In genomic region chr14:16196518-16196917, GRCm38 (mm10) we compare ENCODE assay signal across 10 mouse cellular contexts. TPM values are rescaled to one million over a fixed set of nuclear protein-coding genes. Genes with fewer than 3 reads are reported as not detected.
A peak's percentile ranks its signal among the peaks of the same experiment; 100 is the strongest.
DNase-seq lines count a peak whose midpoint lies in the region; ATAC-seq and TF ChIP-seq lines count a peak whose summit lies in the region.
"Had no signal": no experiment of that assay in that cellular context is flagged by ENCODE, and none has a peak within 500 bp of the region (broad histone marks: within the 10 kb centered on the region; RNA-seq: fewer than 3 reads in every experiment).

No protein-coding gene starts in this region.

- 48% methylated on average over 4 of the region's 4 CpGs for WGBS in hindbrain, postnatal 0 days
- 62% methylated on average over 4 of the region's 4 CpGs for WGBS in hindbrain, embryonic 16.5 days
- WGBS in heart, embryonic 12.5 days, result 58% methylated on average over 4 of the region's 4 CpGs
- WGBS in forebrain, embryonic 12.5 days, result 65% methylated on average over 4 of the region's 4 CpGs

- peak; percentile 79 for DNase-seq in hindbrain, postnatal 0 days (ENCODE audit: low spot score)
- peak; percentile 30 for DNase-seq in right cerebral cortex, postnatal 4 days
- DNase-seq in right cerebral cortex, adult 18-20 months, result no peak
- DNase-seq in c-Kit-positive CD71-negative TER-119-negative erythroid progenitor cells, embryonic 14.5 days (ENCODE audit: low read depth), result peak; percentile 5
- DNase-seq in thymus, postnatal 14 days, result peak; percentile 70

- no peaks in the 10 kb centered on the region for H3K27me3 ChIP-seq in hindbrain, postnatal 0 days (ENCODE audit: insufficient read depth, low read length)
- no peaks in the 10 kb centered on the region for H3K27me3 ChIP-seq in hindbrain, embryonic 16.5 days (replicated peaks; ENCODE audit: control insufficient read depth, insufficient read depth, low read length)
- H3K27me3 ChIP-seq in heart, embryonic 12.5 days (replicated peaks), result no peaks in the 10 kb centered on the region
- 0 out of 2 replicates have a peak, but pooled peaks cover 3% of the 10 kb centered on the region for H3K27me3 ChIP-seq in forebrain, embryonic 12.5 days
- H3K27me3 ChIP-seq: heart, embryonic 13.5 days; limb, embryonic 12.5 days had no signal

- H3K27ac ChIP-seq in hindbrain, postnatal 0 days, result no peak overlapping the region
- no peak overlapping the region for H3K27ac ChIP-seq in hindbrain, embryonic 16.5 days (ENCODE audit: low read depth, low read length)
- no peak overlapping the region for H3K27ac ChIP-seq in heart, embryonic 12.5 days (ENCODE audit: poor library complexity, severe bottlenecking)
- no peak overlapping the region for H3K27ac ChIP-seq in forebrain, embryonic 12.5 days
- H3K27ac ChIP-seq: heart, embryonic 13.5 days; limb, embryonic 12.5 days had no signal

- no peak overlapping the region for H3K4me2 ChIP-seq in hindbrain, postnatal 0 days (ENCODE audit: low read depth, low read length)
- no peak overlapping the region for H3K4me2 ChIP-seq in hindbrain, embryonic 16.5 days (ENCODE audit: low read length)
- H3K4me2 ChIP-seq in heart, embryonic 12.5 days, result no peak overlapping the region
- H3K4me2 ChIP-seq in forebrain, embryonic 12.5 days, result no peak overlapping the region
- H3K4me2 ChIP-seq: heart, embryonic 13.5 days; limb, embryonic 12.5 days had no signal

- no peak overlapping the region for H3K9ac ChIP-seq in hindbrain, postnatal 0 days (replicated peaks; ENCODE audit: low read length)
- no peak overlapping the region for H3K9ac ChIP-seq in hindbrain, embryonic 16.5 days (ENCODE audit: low read depth, low read length)
- no peak overlapping the region for H3K9ac ChIP-seq in heart, embryonic 12.5 days
- no peak overlapping the region for H3K9ac ChIP-seq in forebrain, embryonic 12.5 days
- H3K9ac ChIP-seq: heart, embryonic 13.5 days; limb, embryonic 12.5 days had no signal

- H3K4me3 ChIP-seq in hindbrain, postnatal 0 days (ENCODE audit: low read length), result no peak overlapping the region
- H3K4me3 ChIP-seq in hindbrain, embryonic 16.5 days (ENCODE audit: low read length), result no peak overlapping the region
- no peak overlapping the region for H3K4me3 ChIP-seq in heart, embryonic 12.5 days
- H3K4me3 ChIP-seq in forebrain, embryonic 12.5 days (replicated peaks), result no peak overlapping the region
- H3K4me3 ChIP-seq: heart, embryonic 13.5 days; limb, embryonic 12.5 days had no signal

- 0 out of 2 replicates have a peak, but pooled peaks cover 9% of the 10 kb centered on the region for H3K4me1 ChIP-seq in hindbrain, postnatal 0 days (ENCODE audit: insufficient read depth, low read length)
- peaks cover 12% of the 10 kb centered on the region for H3K4me1 ChIP-seq in hindbrain, embryonic 16.5 days (ENCODE audit: control insufficient read depth, insufficient read depth, low read depth, low read length)
- H3K4me1 ChIP-seq in heart, embryonic 12.5 days (replicated peaks), result peaks cover 12% of the 10 kb centered on the region
- peaks cover 12% of the 10 kb centered on the region for H3K4me1 ChIP-seq in forebrain, embryonic 12.5 days

- H3K9me3 ChIP-seq in hindbrain, postnatal 0 days (ENCODE audit: low read length), result no peaks in the 10 kb centered on the region
- no peaks in the 10 kb centered on the region for H3K9me3 ChIP-seq in hindbrain, embryonic 16.5 days (ENCODE audit: control insufficient read depth, low read length)
- no peaks in the 10 kb centered on the region for H3K9me3 ChIP-seq in heart, embryonic 12.5 days (replicated peaks)
- no peaks in the 10 kb centered on the region for H3K9me3 ChIP-seq in forebrain, embryonic 12.5 days
- H3K9me3 ChIP-seq: heart, embryonic 13.5 days had no signal

- H3K36me3 ChIP-seq in hindbrain, postnatal 0 days (ENCODE audit: insufficient read depth, low read length), result no peaks in the 10 kb centered on the region
- no peaks in the 10 kb centered on the region for H3K36me3 ChIP-seq in hindbrain, embryonic 16.5 days (ENCODE audit: control insufficient read depth, insufficient read depth, low read length)
- H3K36me3 ChIP-seq in heart, embryonic 12.5 days, result no peaks in the 10 kb centered on the region
- H3K36me3 ChIP-seq in forebrain, embryonic 12.5 days (replicated peaks), result no peaks in the 10 kb centered on the region
- H3K36me3 ChIP-seq: heart, embryonic 13.5 days; limb, embryonic 12.5 days had no signal

- peak; percentile 66 for TF ChIP-seq CTCF in hindbrain, postnatal 0 days (IDR thresholded peaks at IDR 0.05; ENCODE audit: low read depth)

- no peak for ATAC-seq in hindbrain, postnatal 0 days
- no peak for ATAC-seq in hindbrain, embryonic 16.5 days
- ATAC-seq in heart, embryonic 12.5 days (ENCODE audit: insufficient number of reproducible peaks, low FRiP score), result no peak
- ATAC-seq in forebrain, embryonic 12.5 days (ENCODE audit: low FRiP score), result no peak

RNA-seq across cellular contexts. Expression of gene Ngly1, which starts 52.6 kb away (rescaled TPM):
- 15.3 and 24.0 TPM in 2 replicates for total RNA-seq in hindbrain, postnatal 0 days (2014; rRNA removed)
- 27.6 and 30.4 TPM in 2 replicates for polyA plus RNA-seq in hindbrain, postnatal 0 days (2015; fragmentation: Nextera tagmentation; extraction: Ambion mirVana)
- polyA plus RNA-seq in hindbrain, embryonic 16.5 days (2015; fragmentation: Nextera tagmentation; extraction: Ambion mirVana), result 27.4 and 30.1 TPM in 2 replicates
- 23.8 and 25.0 TPM in 2 replicates for polyA plus RNA-seq in heart, embryonic 12.5 days (2016; fragmentation: Nextera tagmentation; extraction: Ambion mirVana)
- polyA plus RNA-seq in forebrain, embryonic 12.5 days (2016; fragmentation: Nextera tagmentation; extraction: Ambion mirVana), result 26.9 and 29.2 TPM in 2 replicates

RNA-seq across cellular contexts. Expression of gene Oxsm, which starts 53.1 kb away (rescaled TPM):
- 4.0 and 4.6 TPM in 2 replicates for total RNA-seq in hindbrain, postnatal 0 days (2014; rRNA removed)
- 1.4 and 1.7 TPM in 2 replicates for polyA plus RNA-seq in hindbrain, postnatal 0 days (2015; fragmentation: Nextera tagmentation; extraction: Ambion mirVana)
- polyA plus RNA-seq in hindbrain, embryonic 16.5 days (2015; fragmentation: Nextera tagmentation; extraction: Ambion mirVana), result 1.8 and 2.9 TPM in 2 replicates
- 2.3 and 2.8 TPM in 2 replicates for polyA plus RNA-seq in heart, embryonic 12.5 days (2016; fragmentation: Nextera tagmentation; extraction: Ambion mirVana)
- 1.7 and 2.3 TPM in 2 replicates for polyA plus RNA-seq in forebrain, embryonic 12.5 days (2016; fragmentation: Nextera tagmentation; extraction: Ambion mirVana)
